Mouse (Mus musculus): ENCODE data around the gene Osbpl7. TPM values are rescaled to one million over a fixed set of nuclear protein-coding genes. Genes with fewer than 3 reads are reported as not detected.

Gene Osbpl7
- polyA plus RNA-seq, 1 experiment, result 9.1 TPM

DNA sequence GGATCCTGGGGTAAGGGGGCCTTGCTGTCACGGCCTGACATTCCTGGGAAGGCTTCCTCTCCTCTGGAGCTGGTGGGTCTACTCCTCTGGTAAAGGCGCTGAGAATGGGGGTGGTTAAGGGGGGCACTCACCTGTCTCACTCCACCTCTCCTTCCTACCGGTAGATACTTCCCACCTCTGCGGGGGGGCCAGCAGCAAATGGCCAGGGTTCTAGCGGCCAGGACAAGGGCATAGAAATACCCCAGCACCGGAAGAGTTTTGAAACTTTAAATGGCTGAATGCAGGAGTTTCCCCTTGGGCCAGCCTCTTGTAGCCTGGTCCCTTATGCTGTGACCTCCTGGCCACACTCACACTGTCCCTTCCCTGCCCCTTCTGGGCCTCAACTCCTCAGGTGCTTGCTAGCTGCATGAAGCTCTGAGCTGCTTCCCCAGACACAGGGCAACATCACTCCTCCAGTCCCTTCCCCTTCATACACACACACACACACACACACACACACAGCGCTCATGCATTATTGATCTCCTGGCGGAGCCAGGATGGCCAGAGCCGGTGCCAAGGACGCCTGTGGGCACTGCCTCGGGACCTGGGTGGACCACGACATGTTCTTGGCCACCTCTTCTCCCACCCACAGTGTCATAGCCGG is 637 bp downstream of the Osbpl7 start:
- H3K4me1 ChIP-seq (ENCODE audit: control insufficient read depth, insufficient read depth, low read length), result peaks cover 11% of the 10 kb centered on the region; the same call in 1 of the 2 replicates
- DNase-seq, result no peak
- H3K4me3 ChIP-seq (ENCODE audit: insufficient read depth, low read depth, low read length), result peak overlapping the region; percentile 81
- no peak for TF ChIP-seq POLR2A (IDR thresholded peaks at IDR 0.05; ENCODE audit: low read depth, low read length)
- TF ChIP-seq CTCF (conservative IDR thresholded peaks at IDR 0.05; ENCODE audit: insufficient read depth, insufficient read length, low read depth, low read length), result no peak
- WGBS, result 4% methylated on average over 13 of the region's 13 CpGs
- no peaks in the 10 kb centered on the region for H3K27me3 ChIP-seq (replicated peaks; ENCODE audit: control insufficient read depth, insufficient read depth, low read length)
- H3K27ac ChIP-seq (ENCODE audit: insufficient read depth, low read depth, low read length), result peak overlapping the region; percentile 26
- H3K36me3 ChIP-seq (ENCODE audit: control insufficient read depth, insufficient read depth, low read length), result no peaks in the 10 kb centered on the region

DNA sequence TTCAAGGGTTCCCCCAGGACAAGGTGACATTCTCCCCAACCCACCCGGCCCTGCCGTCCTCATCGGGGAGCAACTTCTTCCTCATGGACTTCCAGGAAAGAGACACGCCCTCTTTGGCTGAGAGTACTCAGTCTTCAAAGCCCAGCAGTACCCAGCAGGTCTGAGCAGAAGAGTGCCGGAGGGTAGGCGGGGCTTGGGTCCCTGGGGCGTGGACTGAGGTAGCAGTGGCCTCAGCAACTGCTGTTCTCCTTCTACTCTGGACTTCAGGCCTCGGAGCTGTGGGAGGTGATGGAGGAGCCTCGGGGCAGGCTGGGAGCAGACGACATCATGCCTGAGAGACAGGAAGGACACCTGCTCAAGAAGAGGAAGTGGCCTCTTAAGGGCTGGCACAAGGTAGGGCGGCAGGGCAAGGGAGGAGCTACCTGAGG is 1.8 kb downstream of the Osbpl7 start:
- TF ChIP-seq CTCF (conservative IDR thresholded peaks at IDR 0.05; ENCODE audit: insufficient read depth, insufficient read length, low read depth, low read length) (no peak), POLR2A (IDR thresholded peaks at IDR 0.05; ENCODE audit: low read depth, low read length) (no peak)
- DNase-seq, result peak; percentile 78
- H3K4me3 ChIP-seq (ENCODE audit: insufficient read depth, low read depth, low read length), result no peak overlapping the region; the same call in 1 of the 2 replicates
- no peaks in the 10 kb centered on the region for H3K36me3 ChIP-seq (ENCODE audit: control insufficient read depth, insufficient read depth, low read length)
- WGBS, result 20% methylated on average over 11 of the region's 11 CpGs
- H3K27me3 ChIP-seq (replicated peaks; ENCODE audit: control insufficient read depth, insufficient read depth, low read length), result no peaks in the 10 kb centered on the region
- H3K4me1 ChIP-seq (ENCODE audit: control insufficient read depth, insufficient read depth, low read length), result peaks cover 11% of the 10 kb centered on the region; the same call in 1 of the 2 replicates
- H3K27ac ChIP-seq (ENCODE audit: insufficient read depth, low read depth, low read length), result no peak overlapping the region

DNA sequence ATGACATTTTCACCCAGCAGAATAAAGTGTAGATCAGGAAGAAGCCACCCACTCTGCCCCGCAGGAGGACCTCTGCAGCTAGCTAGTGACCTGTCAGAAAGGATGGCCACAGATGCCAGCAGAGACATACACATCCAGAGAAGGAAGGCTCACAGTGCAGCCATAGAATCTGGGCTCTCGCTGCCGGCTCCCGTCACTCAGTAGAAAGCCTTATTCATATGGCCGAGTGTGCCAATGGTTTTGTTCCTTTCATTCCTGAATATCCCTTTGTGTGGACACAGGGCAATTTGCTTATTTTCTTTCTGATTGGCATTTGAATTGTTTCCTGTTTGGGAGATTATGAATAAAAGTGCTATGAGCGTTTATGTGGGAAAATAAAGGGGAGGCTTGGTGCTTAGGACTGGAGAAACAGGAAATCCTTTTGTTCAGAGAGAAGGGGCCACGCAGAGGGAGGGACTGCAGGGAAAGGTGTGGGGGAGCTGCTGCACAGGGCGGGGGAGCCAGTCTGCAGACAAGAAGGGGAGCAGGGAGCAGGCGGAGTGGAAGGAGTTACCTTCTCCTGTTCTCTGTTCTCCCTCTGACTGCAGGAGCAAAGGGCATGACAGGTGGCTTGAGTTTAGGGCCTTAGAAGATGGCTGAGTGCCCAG is 13.0 kb downstream of the Osbpl7 start:
- no peak for DNase-seq
- H3K27ac ChIP-seq (ENCODE audit: insufficient read depth, low read depth, low read length), result no peak overlapping the region

DNA sequence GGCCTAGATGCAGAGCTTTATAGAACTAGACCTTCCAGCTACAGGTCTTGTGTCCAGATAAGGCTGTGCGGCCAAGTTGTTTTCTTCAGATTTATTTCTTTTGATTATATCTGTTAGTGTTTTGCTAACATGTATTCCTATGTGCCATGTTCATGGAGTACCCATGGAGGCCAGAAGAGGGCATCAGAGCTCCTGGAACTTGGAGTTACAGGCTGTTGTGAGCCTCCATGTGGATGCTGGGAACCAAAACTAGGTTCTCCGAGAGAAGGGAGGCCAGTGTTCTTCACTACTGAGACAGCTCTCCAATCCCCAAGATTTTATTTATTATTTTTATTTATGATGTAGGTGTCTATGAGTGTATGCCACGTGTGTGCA is 13.5 kb downstream of the Osbpl7 start:
- Histone ChIP-seq H3K27ac (ENCODE audit: insufficient read depth, low read depth, low read length) (no peak overlapping the region), H3K4me1 (ENCODE audit: control insufficient read depth, insufficient read depth, low read length) (no peaks in the 10 kb centered on the region), H3K27me3 (replicated peaks; ENCODE audit: control insufficient read depth, insufficient read depth, low read length) (no peaks in the 10 kb centered on the region), H3K4me3 (ENCODE audit: insufficient read depth, low read depth, low read length) (no peak overlapping the region), H3K36me3 (ENCODE audit: control insufficient read depth, insufficient read depth, low read length) (no peaks in the 10 kb centered on the region)
- no peak for DNase-seq
- TF ChIP-seq POLR2A (IDR thresholded peaks at IDR 0.05; ENCODE audit: low read depth, low read length), result no peak
- TF ChIP-seq CTCF (conservative IDR thresholded peaks at IDR 0.05; ENCODE audit: insufficient read depth, insufficient read length, low read depth, low read length), result 0 out of 2 replicates have a peak, but pooled peaks have one; percentile 23
- 87% methylated on average over 3 of the region's 3 CpGs for WGBS

More for the DNA sequence above, 13.0 kb downstream of the Osbpl7 start:
- Histone ChIP-seq H3K4me1 (ENCODE audit: control insufficient read depth, insufficient read depth, low read length) (no peaks in the 10 kb centered on the region), H3K36me3 (ENCODE audit: control insufficient read depth, insufficient read depth, low read length) (no peaks in the 10 kb centered on the region), H3K4me3 (ENCODE audit: insufficient read depth, low read depth, low read length) (no peak overlapping the region), H3K27me3 (replicated peaks; ENCODE audit: control insufficient read depth, insufficient read depth, low read length) (no peaks in the 10 kb centered on the region)
- TF ChIP-seq CTCF (conservative IDR thresholded peaks at IDR 0.05; ENCODE audit: insufficient read depth, insufficient read length, low read depth, low read length) (no peak), POLR2A (IDR thresholded peaks at IDR 0.05; ENCODE audit: low read depth, low read length) (no peak)
- WGBS, result 54% methylated on average over 9 of the region's 9 CpGs

DNA sequence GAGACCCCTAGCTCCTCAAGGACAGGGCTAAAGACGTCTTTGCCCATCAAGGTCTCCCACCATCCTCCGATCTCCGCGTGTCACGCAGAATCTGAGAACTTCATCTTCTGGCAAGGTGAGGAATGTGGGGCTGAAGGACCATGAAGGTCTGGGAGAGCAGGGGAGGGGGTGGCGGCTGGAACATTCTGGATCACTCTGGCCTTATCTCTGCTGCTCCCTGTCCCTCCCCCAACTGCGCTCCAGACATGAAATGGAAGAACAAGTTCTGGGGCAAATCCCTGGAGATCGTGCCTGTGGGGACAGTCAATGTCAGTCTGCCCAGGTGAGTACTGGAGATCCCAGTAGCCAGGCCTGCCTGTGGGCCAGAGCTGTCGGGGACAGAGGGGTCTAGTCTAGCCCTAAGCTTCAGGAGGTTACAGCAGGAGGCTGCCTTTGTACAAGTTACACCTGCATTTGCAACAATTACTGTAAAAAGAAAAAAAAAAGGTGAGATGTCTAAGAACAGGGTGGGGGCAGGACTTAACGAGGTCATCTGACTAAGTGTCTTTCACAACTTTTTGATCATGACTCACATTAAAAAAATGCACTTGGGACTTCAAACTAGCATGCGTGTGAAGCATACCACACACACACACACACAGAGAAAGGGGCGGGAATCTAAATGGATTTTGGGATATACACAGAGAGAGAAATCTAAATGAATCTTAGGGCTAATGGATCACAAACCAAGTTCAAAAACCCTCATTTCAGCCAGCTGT is 15.3 kb downstream of the Osbpl7 start:
- 89% methylated on average over 12 of the region's 12 CpGs for WGBS
- no peak overlapping the region for H3K4me3 ChIP-seq (ENCODE audit: insufficient read depth, low read depth, low read length)
- DNase-seq, result no peak
- no peaks in the 10 kb centered on the region for H3K36me3 ChIP-seq (ENCODE audit: control insufficient read depth, insufficient read depth, low read length)
- H3K27ac ChIP-seq (ENCODE audit: insufficient read depth, low read depth, low read length), result no peak overlapping the region
- no peaks in the 10 kb centered on the region for H3K4me1 ChIP-seq (ENCODE audit: control insufficient read depth, insufficient read depth, low read length)
- TF ChIP-seq POLR2A (IDR thresholded peaks at IDR 0.05; ENCODE audit: low read depth, low read length), result no peak
- no peaks in the 10 kb centered on the region for H3K27me3 ChIP-seq (replicated peaks; ENCODE audit: control insufficient read depth, insufficient read depth, low read length)

DNA sequence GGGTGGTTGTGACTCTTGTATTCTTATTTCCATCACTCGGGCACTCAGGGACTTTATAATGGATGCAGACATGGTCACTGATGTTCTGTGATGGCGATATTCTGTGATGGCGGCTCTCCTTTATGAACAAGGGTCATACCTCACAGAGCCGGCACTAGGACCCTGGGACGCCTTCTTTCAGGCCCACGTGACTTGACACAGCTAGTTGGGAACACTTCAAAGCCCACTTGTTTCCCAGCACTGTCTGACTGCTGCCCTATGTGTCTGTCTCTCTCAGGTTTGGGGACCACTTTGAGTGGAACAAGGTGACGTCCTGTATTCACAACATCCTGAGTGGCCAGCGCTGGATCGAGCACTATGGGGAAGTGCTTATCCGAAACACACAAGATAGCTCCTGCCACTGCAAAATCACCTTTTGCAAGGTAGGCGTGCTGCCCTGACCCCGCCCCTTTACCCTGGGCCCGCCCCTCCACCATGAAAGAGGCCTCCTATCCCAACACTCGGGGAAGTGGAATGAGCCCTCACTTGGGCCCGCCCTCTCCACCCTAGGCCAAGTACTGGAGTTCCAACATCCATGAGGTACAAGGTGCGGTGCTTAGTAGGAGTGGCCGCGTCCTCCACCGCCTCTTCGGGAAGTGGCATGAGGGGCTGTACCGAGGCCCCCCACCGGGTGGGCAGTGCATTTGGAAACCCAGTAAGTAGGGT is 16.4 kb downstream of the Osbpl7 start:
- H3K4me1 ChIP-seq (ENCODE audit: control insufficient read depth, insufficient read depth, low read length), result no peaks in the 10 kb centered on the region
- no peak for TF ChIP-seq POLR2A (IDR thresholded peaks at IDR 0.05; ENCODE audit: low read depth, low read length)
- no peak for TF ChIP-seq CTCF (conservative IDR thresholded peaks at IDR 0.05; ENCODE audit: insufficient read depth, insufficient read length, low read depth, low read length)
- no peaks in the 10 kb centered on the region for H3K27me3 ChIP-seq (replicated peaks; ENCODE audit: control insufficient read depth, insufficient read depth, low read length)
- H3K36me3 ChIP-seq (ENCODE audit: control insufficient read depth, insufficient read depth, low read length), result no peaks in the 10 kb centered on the region
- no peak for DNase-seq
- H3K27ac ChIP-seq (ENCODE audit: insufficient read depth, low read depth, low read length), result no peak overlapping the region
- no peak overlapping the region for H3K4me3 ChIP-seq (ENCODE audit: insufficient read depth, low read depth, low read length)
- WGBS, result 75% methylated on average over 22 of the region's 22 CpGs
